Mouse (Mus musculus) ES-Bruce4 (cell line): ENCODE results near the gene Hnrnpk. TPM values are rescaled to one million over a fixed set of nuclear protein-coding genes. Genes with fewer than 3 reads are reported as not detected.

Experiments used
- H3K27ac ChIP-seq: 2 replicates; pipeline ENCODE4 v1.5.1; 2012; ENCODE audit warnings: low read length, inconsistent platforms; ENCODE audit not compliant: insufficient read depth
- H3K27me3 ChIP-seq: 2 replicates; pipeline ENCODE4 v1.6.1; 2012; ENCODE audit warnings: mild to moderate bottlenecking, low read length, inconsistent platforms; ENCODE audit not compliant: control insufficient read depth, poor library complexity, insufficient read depth, severe bottlenecking
- H3K36me3 ChIP-seq: 2 replicates; pipeline ENCODE4 v1.6.1; 2012; ENCODE audit warnings: inconsistent platforms, mild to moderate bottlenecking, low read length, moderate library complexity; ENCODE audit not compliant: control insufficient read depth, poor library complexity, insufficient read depth, severe bottlenecking
- H3K4me1 ChIP-seq: one replicate; pipeline ENCODE4 v1.8.1; 2011; ENCODE audit warnings: low read length; ENCODE audit not compliant: control insufficient read depth, insufficient read depth
- H3K4me3 ChIP-seq: 2 replicates; pipeline ENCODE4 v1.5.1; 2011; ENCODE audit warnings: low read depth, mild to moderate bottlenecking, low read length
- H3K9ac ChIP-seq: 2 replicates; pipeline ENCODE4 v1.6.1; 2012; ENCODE audit warnings: low read depth, mild to moderate bottlenecking, inconsistent platforms; ENCODE audit not compliant: poor library complexity, severe bottlenecking
- H3K9me3 ChIP-seq: replicated peaks from 2 replicates; pipeline ENCODE4 v1.6.1; 2012; ENCODE audit warnings: mild to moderate bottlenecking, low read length, inconsistent platforms; ENCODE audit not compliant: control insufficient read depth, poor library complexity, insufficient read depth, severe bottlenecking
- CTCF ChIP-seq: IDR thresholded peaks from one replicate; pipeline ENCODE4 v1.8.1; 2011; ENCODE audit warnings: low read depth, low read length
- EP300 ChIP-seq: IDR thresholded peaks from 2 replicates; pipeline ENCODE4 v1.6.1; 2011; ENCODE audit warnings: low read depth, low read length; ENCODE audit not compliant: insufficient read depth
- POLR2A ChIP-seq: IDR thresholded peaks from one replicate; pipeline ENCODE4 v1.8.1; 2011; ENCODE audit warnings: low read length; ENCODE audit not compliant: insufficient read depth
- polyA plus RNA-seq: library from polyadenylated mRNA; stranded (reverse); fragments of >200 nt; gene quantifications from 2 replicates; pipeline ENCODE4 v1.2.4, GENCODE M21; 2011; ENCODE audit warnings: low read depth; ENCODE audit not compliant: missing spikeins, insufficient read depth, insufficient read length

Hnrnpk gene
- polyA plus RNA-seq, 1 experiment = 2,237 TPM

GRCm38 (mm10) chr13:58385547-58385920 is 17.6 kb downstream of the Hnrnpk start:
- Histone ChIP-seq H3K4me3 (peak overlapping the region; percentile 70), H3K36me3 (peaks cover 20% of the 10 kb centered on the region), H3K27ac (peak overlapping the region; percentile 39), H3K9me3 (peaks cover 17% of the 10 kb centered on the region), H3K27me3 (no peaks in the 10 kb centered on the region), H3K9ac (peak overlapping the region; percentile 28), H3K4me1 (no peaks in the 10 kb centered on the region)
- TF ChIP-seq CTCF (no peak), EP300 (no peak), POLR2A (no peak)

DNA sequence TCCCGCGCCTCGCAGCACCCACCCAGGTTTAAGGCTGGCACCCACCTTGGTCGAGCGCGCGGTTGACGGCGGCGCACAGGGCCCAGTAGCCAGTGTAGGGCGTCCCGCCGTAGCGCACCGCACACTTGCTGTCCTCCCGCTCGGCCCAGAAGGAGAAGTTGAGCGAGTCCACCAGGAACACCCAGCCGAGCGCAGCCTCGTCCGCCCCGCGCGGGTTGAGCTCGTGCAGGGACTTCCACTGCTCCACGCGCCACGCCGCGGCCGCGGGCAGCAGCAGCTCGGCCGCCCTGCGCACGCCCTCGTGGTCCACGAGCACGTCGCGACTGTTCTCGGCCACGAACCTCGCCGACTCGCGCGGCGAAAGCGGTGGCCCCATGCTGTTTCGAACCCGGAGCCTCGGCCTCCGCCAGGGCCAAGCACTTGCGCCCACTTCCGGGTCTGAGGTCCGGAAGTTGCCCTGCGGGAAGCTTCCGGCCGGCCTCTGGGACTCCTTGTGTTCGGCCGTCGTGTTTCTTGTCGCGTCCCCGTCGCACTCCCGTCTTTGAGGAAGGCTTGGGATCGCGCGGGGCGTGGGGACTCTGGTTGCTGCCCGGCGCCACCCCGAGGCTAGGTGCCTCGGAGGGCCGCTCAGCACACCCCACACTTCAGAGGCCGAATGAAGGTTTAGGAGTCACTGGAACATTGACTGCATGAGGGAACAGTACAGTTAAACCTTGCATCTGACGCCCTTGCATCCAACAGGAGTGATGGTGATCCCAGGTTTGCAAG is 18.2 kb downstream of the Hnrnpk start, which contains the start of gene 2210016F16Rik:
Gene 2210016F16Rik (minus strand): TSS at position 447 of the 768 bp plus-strand sequence.
- no peaks in the 10 kb centered on the region for H3K27me3 ChIP-seq
- peak within 1 kb of the TSS; percentile 70 for H3K4me3 ChIP-seq
- no peaks in the 10 kb centered on the region for H3K4me1 ChIP-seq
- H3K9me3 ChIP-seq = peaks cover 21% of the 10 kb centered on the region
- H3K9ac ChIP-seq = peak within 1 kb of the TSS; percentile 28
- H3K27ac ChIP-seq = peak within 1 kb of the TSS; percentile 39
- TF ChIP-seq POLR2A (no peak), CTCF (no peak), EP300 (no peak)
- H3K36me3 ChIP-seq = peaks cover 17% of the 10 kb centered on the region

- Histone ChIP-seq H3K27ac (no peak overlapping the region), H3K27me3 (no peaks in the 10 kb centered on the region), H3K36me3 (peaks cover 14% of the 10 kb centered on the region), H3K9me3 (peaks cover 25% of the 10 kb centered on the region), H3K9ac (peak overlapping the region; percentile 28), H3K4me3 (peak overlapping the region; percentile 70), H3K4me1 (no peaks in the 10 kb centered on the region)
- TF ChIP-seq EP300 = no peak
- no peak for TF ChIP-seq CTCF
- TF ChIP-seq POLR2A = no peak
Measured at GRCm38 (mm10) chr13:58384371-58384770, 18.8 kb downstream of the Hnrnpk start.

DNA sequence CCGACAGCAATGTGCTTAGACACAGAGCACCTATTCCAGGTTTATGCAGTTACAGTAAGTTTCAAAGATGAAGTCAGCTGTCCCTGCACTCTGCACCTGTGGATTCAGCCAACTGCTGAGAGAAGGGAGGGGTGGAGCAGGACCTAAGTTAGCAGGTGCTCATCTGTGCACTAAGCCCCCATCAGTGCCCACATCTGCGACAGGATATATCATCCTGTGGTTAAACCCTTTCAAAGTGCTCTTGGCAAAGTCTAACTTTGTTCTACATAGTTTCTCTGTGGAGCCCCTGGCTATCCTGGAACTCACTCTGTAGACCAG is 30.0 kb downstream of the Hnrnpk start:
- no peaks in the 10 kb centered on the region for H3K4me1 ChIP-seq
- no peak overlapping the region for H3K4me3 ChIP-seq
- H3K9ac ChIP-seq = no peak overlapping the region
- TF ChIP-seq EP300 = no peak
- no peak for TF ChIP-seq CTCF
- TF ChIP-seq POLR2A = no peak
- H3K36me3 ChIP-seq = no peaks in the 10 kb centered on the region
- H3K9me3 ChIP-seq = peaks cover 9% of the 10 kb centered on the region; the same call in 1 of the 2 replicates
- H3K27ac ChIP-seq = no peak overlapping the region
- no peaks in the 10 kb centered on the region for H3K27me3 ChIP-seq

- Histone ChIP-seq H3K27me3 (no peaks in the 10 kb centered on the region), H3K4me1 (no peaks in the 10 kb centered on the region), H3K9me3 (peaks cover 7% of the 10 kb centered on the region; the same call in 1 of the 2 replicates), H3K9ac (no peak overlapping the region), H3K4me3 (no peak overlapping the region), H3K36me3 (no peaks in the 10 kb centered on the region), H3K27ac (no peak overlapping the region)
- TF ChIP-seq EP300 (no peak), CTCF (no peak), POLR2A (no peak)
Measured at GRCm38 (mm10) chr13:58372278-58373152, 30.6 kb downstream of the Hnrnpk start.
